11 mouse cellular contexts compared by ENCODE assay signal in genomic region chr17:52810773-52811172, GRCm38 (mm10).
DNase-seq lines count a peak whose midpoint lies in the region.
"Had no signal": no experiment of that assay in that cellular context is flagged by ENCODE, and none has a peak within 500 bp of the region (broad histone marks: within the 10 kb centered on the region; RNA-seq: fewer than 3 reads in every experiment).

No protein-coding gene starts in this region.

- intact Hi-C loops in heart, postnatal 36 days (cut with DNase I) = no loop called here
- intact Hi-C loops in left cerebral cortex, postnatal 4 days (cut with DNase I) = no loop called here

- DNase-seq in adrenal gland, postnatal 10 days = peak; percentile 9
- no peak for DNase-seq in adrenal gland, adult 8-10 months
- DNase-seq in heart, adult 8-10 months (ENCODE audit: low spot score) = peak; percentile 6
- no peak for DNase-seq in heart, postnatal 36 days
- DNase-seq in left cerebral cortex, postnatal 4 days = peak; percentile 17
- no peak for DNase-seq in left cerebral cortex, adult 11 months (ENCODE audit: low spot score)
- peak; percentile 2 for DNase-seq in brain, adult 2 months (ENCODE audit: low read depth, low spot score)
- no peak for DNase-seq in thymus, adult 18-20 months
- DNase-seq: adrenal gland, postnatal 25 days; cerebellum, adult 18-20 months; gastrocnemius, postnatal 36 days had no signal

Comparison
In these comparisons a context has a peak if more than half of its experiments do, and no peak if none do; other contexts are left out.
1. DNase-seq: peak in adrenal gland, postnatal 10 days (single experiment), heart, adult 8-10 months (single experiment), left cerebral cortex, postnatal 4 days (single experiment) and brain, adult 2 months (single experiment); none in adrenal gland, adult 8-10 months (single experiment), heart, postnatal 36 days (0 of 2), left cerebral cortex, adult 11 months (single experiment) and thymus, adult 18-20 months (0 of 2).